ENCODE assay signal across 8 mouse cellular contexts in the genomic region with DNA sequence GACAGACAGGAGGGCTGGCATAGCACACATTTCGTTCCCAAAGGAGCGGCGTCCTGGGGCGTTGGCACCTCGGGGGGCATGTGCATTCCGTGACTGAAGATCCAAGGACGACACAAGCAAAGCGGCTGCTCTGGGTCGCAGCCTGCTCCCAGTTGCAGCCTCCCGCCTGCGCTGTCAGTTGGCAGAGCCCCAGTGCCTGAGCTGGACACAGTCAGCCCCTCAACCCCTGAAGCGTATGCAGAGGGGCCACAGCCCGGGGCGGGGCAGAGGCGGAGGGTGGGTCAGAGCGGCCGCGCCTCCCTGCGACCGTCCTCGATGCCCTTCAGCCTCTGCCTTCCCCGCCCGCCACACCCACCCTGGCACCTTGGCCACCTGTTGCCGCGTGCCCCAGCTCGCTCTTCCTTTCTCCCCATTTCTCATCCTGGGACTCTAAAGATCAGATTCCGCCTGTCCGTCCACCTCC. TPM values are rescaled to one million over a fixed set of nuclear protein-coding genes. Genes with fewer than 3 reads are reported as not detected.
DNase-seq lines count a peak whose midpoint lies in the region; ATAC-seq lines count a peak whose summit lies in the region.

A gene (plus strand): TSS at position 413 of the 463 bp plus-strand sequence.

- H3K36me3 ChIP-seq in kidney, embryonic 14.5 days (ENCODE audit: control insufficient read depth, insufficient read depth, low read length), result no peaks in the 10 kb centered on the region
- H3K36me3 ChIP-seq in midbrain, embryonic 16.5 days (ENCODE audit: control insufficient read depth, insufficient read depth, low read length), result no peaks in the 10 kb centered on the region

- peaks cover 47% of the 10 kb centered on the region for H3K27me3 ChIP-seq in kidney, embryonic 14.5 days (ENCODE audit: control insufficient read depth, insufficient read depth, low read length)
- peaks cover 54% of the 10 kb centered on the region for H3K27me3 ChIP-seq in midbrain, embryonic 16.5 days (ENCODE audit: control insufficient read depth, insufficient read depth, low read depth, low read length)

- H3K9ac ChIP-seq in kidney, embryonic 14.5 days (ENCODE audit: low read depth, low read length), result peak within 1 kb of the TSS; percentile 51
- peak within 1 kb of the TSS; percentile 57 for H3K9ac ChIP-seq in midbrain, embryonic 16.5 days (ENCODE audit: low read depth, low read length)

- WGBS in kidney, embryonic 14.5 days, result 2% methylated on average over 27 of the region's 28 CpGs
- WGBS in midbrain, embryonic 16.5 days, result 4% methylated on average over 28 of the region's 28 CpGs

- no peaks in the 10 kb centered on the region for H3K9me3 ChIP-seq in kidney, embryonic 14.5 days (ENCODE audit: control insufficient read depth, low read length)
- H3K9me3 ChIP-seq in midbrain, embryonic 16.5 days (replicated peaks; ENCODE audit: control insufficient read depth, low read length, poor library complexity, severe bottlenecking), result no peaks in the 10 kb centered on the region

- no peak for ATAC-seq in CD4-positive, CD25-positive, alpha-beta regulatory T cell, adult 4 months
- ATAC-seq in kidney, embryonic 14.5 days (ENCODE audit: low FRiP score, low TSS enrichment), result peak; percentile 61; the same call in 1 of the 2 replicates
- no peak for ATAC-seq in midbrain, embryonic 16.5 days

- H3K4me1 ChIP-seq in kidney, embryonic 14.5 days (ENCODE audit: control insufficient read depth, insufficient read depth, low read length), result no peaks in the 10 kb centered on the region; the same call in 1 of the 2 replicates
- peaks cover 4% of the 10 kb centered on the region; the same call in 1 of the 2 replicates for H3K4me1 ChIP-seq in midbrain, embryonic 16.5 days (ENCODE audit: control insufficient read depth, insufficient read depth, low read length)

- H3K27ac ChIP-seq in kidney, embryonic 14.5 days (ENCODE audit: low read depth, low read length), result no peak within 1 kb of the TSS
- no peak within 1 kb of the TSS for H3K27ac ChIP-seq in midbrain, embryonic 16.5 days (ENCODE audit: low read length)

- peak; percentile 10 for DNase-seq in CD4-positive, CD25-positive, alpha-beta regulatory T cell, adult 2 months (ENCODE audit: low read depth, low spot score)
- DNase-seq in adrenal gland, postnatal 14 days, result peak; percentile 68
- DNase-seq in heart, adult 8-10 months (ENCODE audit: low spot score), result peak; percentile 48
- no peak for DNase-seq in thymus, postnatal 36 days
- DNase-seq in cerebellum, adult 11 months, result no peak

- H3K4me2 ChIP-seq in kidney, embryonic 14.5 days (replicated peaks; ENCODE audit: low read depth, low read length), result peak within 1 kb of the TSS; percentile 83
- peak within 1 kb of the TSS; percentile 65 for H3K4me2 ChIP-seq in midbrain, embryonic 16.5 days (ENCODE audit: low read length)

- peak within 1 kb of the TSS; percentile 66 for H3K4me3 ChIP-seq in kidney, embryonic 14.5 days (ENCODE audit: low read length)
- peak within 1 kb of the TSS; percentile 48 for H3K4me3 ChIP-seq in midbrain, embryonic 16.5 days (ENCODE audit: low read depth, low read length)

RNA-seq across cellular contexts. Expression of the gene that starts here (rescaled TPM):
- under 1 TPM in 1 of 2 experiments, not detected in 1; 0.20 TPM for polyA plus RNA-seq in CD4-positive, CD25-positive, alpha-beta regulatory T cell, adult 4 months (2017; shearing (Covaris generic))
- 63.3 and 84.9 TPM in 2 replicates for total RNA-seq in adrenal gland, postnatal 14 days (2021)
- 10 to 100 TPM; 50.2 to 79.0 (median 59.5) TPM for total RNA-seq in heart, adult 8-10 months (2022)
- polyA plus RNA-seq in kidney, embryonic 14.5 days (2014; fragmentation: Nextera tagmentation; extraction: Ambion mirVana), result 1.7 and 2.3 TPM in 2 replicates
- 1.5 and 1.9 TPM in 2 replicates for polyA plus RNA-seq in midbrain, embryonic 16.5 days (2015; fragmentation: Nextera tagmentation; extraction: Ambion mirVana)

Comparison
In these comparisons a context has a peak if more than half of its experiments do, and no peak if none do; other contexts are left out.
1. DNase-seq: peak in CD4-positive, CD25-positive, alpha-beta regulatory T cell, adult 2 months (single experiment), adrenal gland, postnatal 14 days (single experiment) and heart, adult 8-10 months (single experiment); none in thymus, postnatal 36 days (0 of 2) and cerebellum, adult 11 months (single experiment).